Mouse (Mus musculus) gastrocnemius, postnatal 14 days (tissue): ENCODE measurements around the gene Pex10. TPM values are rescaled to one million over a fixed set of nuclear protein-coding genes. Genes with fewer than 3 reads are reported as not detected.

Experiments
- total RNA-seq, 2 experiments: library from RNA; stranded (reverse); gene quantifications; 2 replicates each; pipeline ENCODE4 v1.2.3; 2021

Gene Pex10
- total RNA-seq, 2 experiments from 2014 or later: 10.7 to 11.3 TPM

Other genes with a start within 250 kb of the Pex10 start
- gene Ttc34, start 229.6 kb upstream of the Pex10 start, total RNA-seq: not detected
- gene Mmel1, start 197.4 kb upstream of the Pex10 start, total RNA-seq: under 1 TPM; 0.49 to 0.68 TPM
- gene Fam213b, start 167.9 kb upstream of the Pex10 start, total RNA-seq: 100 to 1,000 TPM; 110 to 112 TPM
- gene Tnfrsf14, start 138.5 kb upstream of the Pex10 start, total RNA-seq: 1 to 10 TPM; 1.4 to 1.9 TPM
- under 1 TPM in 1 of 2 experiments, not detected in 1; 0.16 TPM for gene Hes5, start 106.1 kb upstream of the Pex10 start, total RNA-seq
- gene Pank4, start 102.9 kb upstream of the Pex10 start, total RNA-seq: 10 to 100 TPM; 24.1 to 31.4 TPM
- under 1 TPM in 1 of 2 experiments, not detected in 1; 0.04 TPM for gene Plch2, start 10.2 kb upstream of the Pex10 start, total RNA-seq
- gene Rer1, start 19.4 kb downstream of the Pex10 start, total RNA-seq: 10 to 100 TPM; 48.1 to 48.8 TPM
- gene Morn1, start 19.6 kb downstream of the Pex10 start, total RNA-seq: 1 to 10 TPM; 2.3 to 2.9 TPM
- gene Ski, start 155.6 kb downstream of the Pex10 start, total RNA-seq: 10 to 100 TPM; 41.6 to 51.6 TPM
- gene Faap20, start 182.8 kb downstream of the Pex10 start, total RNA-seq: 10 to 100 TPM; 11.9 to 15.3 TPM